Mouse (Mus musculus): ENCODE results near the gene Ctnnbip1. TPM values are rescaled to one million over a fixed set of nuclear protein-coding genes. Genes with fewer than 3 reads are reported as not detected.

The Ctnnbip1 gene
- polyA plus RNA-seq, 1 experiment, result not detected

GRCm38 (mm10) chr4:149563941-149564361, 45.9 kb downstream of the Ctnnbip1 start:
- no peak overlapping the region for H3K27ac ChIP-seq (ENCODE audit: insufficient read depth, low read depth, low read length)
- peaks cover 33% of the 10 kb centered on the region for H3K4me1 ChIP-seq (ENCODE audit: control insufficient read depth, insufficient read depth, low read length)
- TF ChIP-seq POLR2A (IDR thresholded peaks at IDR 0.05; ENCODE audit: insufficient read depth, low read depth, low read length) (no peak), CTCF (IDR thresholded peaks at IDR 0.05; ENCODE audit: insufficient read depth, low read depth, low read length) (no peak)
- WGBS, result 81% methylated on average over 10 of the region's 10 CpGs
- no peak overlapping the region for H3K4me3 ChIP-seq (ENCODE audit: insufficient read depth, low read depth, low read length)

- TF ChIP-seq CTCF (IDR thresholded peaks at IDR 0.05; ENCODE audit: insufficient read depth, low read depth, low read length) (no peak), POLR2A (IDR thresholded peaks at IDR 0.05; ENCODE audit: insufficient read depth, low read depth, low read length) (no peak)
- H3K4me1 ChIP-seq (ENCODE audit: control insufficient read depth, insufficient read depth, low read length), result peaks cover 35% of the 10 kb centered on the region
- no peak overlapping the region; the same call in 1 of the 2 replicates for H3K27ac ChIP-seq (ENCODE audit: insufficient read depth, low read depth, low read length)
- WGBS, result 46% methylated on average over 20 of the region's 20 CpGs
- H3K4me3 ChIP-seq (ENCODE audit: insufficient read depth, low read depth, low read length), result 0 out of 2 replicates have a peak overlapping the region, but pooled peaks have one; percentile 3
Measured at GRCm38 (mm10) chr4:149564452-149565407, 46.7 kb downstream of the Ctnnbip1 start.

GRCm38 (mm10) chr4:149567432-149568026, 49.5 kb downstream of the Ctnnbip1 start:
- no peak overlapping the region for H3K4me3 ChIP-seq (ENCODE audit: insufficient read depth, low read depth, low read length)
- TF ChIP-seq CTCF (IDR thresholded peaks at IDR 0.05; ENCODE audit: insufficient read depth, low read depth, low read length) (no peak), POLR2A (IDR thresholded peaks at IDR 0.05; ENCODE audit: insufficient read depth, low read depth, low read length) (no peak)
- WGBS, result 69% methylated on average over 8 of the region's 8 CpGs
- no peak overlapping the region for H3K27ac ChIP-seq (ENCODE audit: insufficient read depth, low read depth, low read length)
- H3K4me1 ChIP-seq (ENCODE audit: control insufficient read depth, insufficient read depth, low read length), result peaks cover 47% of the 10 kb centered on the region

- WGBS, result 81% methylated on average over 6 of the region's 6 CpGs
- Histone ChIP-seq H3K4me1 (ENCODE audit: control insufficient read depth, insufficient read depth, low read length) (peaks cover 43% of the 10 kb centered on the region), H3K27ac (ENCODE audit: insufficient read depth, low read depth, low read length) (no peak overlapping the region), H3K4me3 (ENCODE audit: insufficient read depth, low read depth, low read length) (no peak overlapping the region)
- no peak for TF ChIP-seq CTCF (IDR thresholded peaks at IDR 0.05; ENCODE audit: insufficient read depth, low read depth, low read length)
- no peak for TF ChIP-seq POLR2A (IDR thresholded peaks at IDR 0.05; ENCODE audit: insufficient read depth, low read depth, low read length)
Measured at GRCm38 (mm10) chr4:149568622-149569021, 50.6 kb downstream of the Ctnnbip1 start.

GRCm38 (mm10) chr4:149569781-149570497, 51.9 kb downstream of the Ctnnbip1 start:
- TF ChIP-seq CTCF (IDR thresholded peaks at IDR 0.05; ENCODE audit: insufficient read depth, low read depth, low read length), result no peak
- H3K4me3 ChIP-seq (ENCODE audit: insufficient read depth, low read depth, low read length), result no peak overlapping the region
- WGBS, result 76% methylated on average over 6 of the region's 6 CpGs
- peaks cover 35% of the 10 kb centered on the region for H3K4me1 ChIP-seq (ENCODE audit: control insufficient read depth, insufficient read depth, low read length)
- H3K27ac ChIP-seq (ENCODE audit: insufficient read depth, low read depth, low read length), result no peak overlapping the region

GRCm38 (mm10) chr4:149570498-149570863, 52.4 kb downstream of the Ctnnbip1 start:
- WGBS, result 65% methylated on average over 4 of the region's 4 CpGs
- Histone ChIP-seq H3K4me1 (ENCODE audit: control insufficient read depth, insufficient read depth, low read length) (peaks cover 32% of the 10 kb centered on the region), H3K27ac (ENCODE audit: insufficient read depth, low read depth, low read length) (no peak overlapping the region), H3K4me3 (ENCODE audit: insufficient read depth, low read depth, low read length) (no peak overlapping the region)
- TF ChIP-seq CTCF (IDR thresholded peaks at IDR 0.05; ENCODE audit: insufficient read depth, low read depth, low read length) (no peak), POLR2A (IDR thresholded peaks at IDR 0.05; ENCODE audit: insufficient read depth, low read depth, low read length) (no peak)

GRCm38 (mm10) chr4:149571209-149571608, 53.2 kb downstream of the Ctnnbip1 start:
- 73% methylated on average over 5 of the region's 5 CpGs for WGBS
- TF ChIP-seq CTCF (IDR thresholded peaks at IDR 0.05; ENCODE audit: insufficient read depth, low read depth, low read length) (no peak), POLR2A (IDR thresholded peaks at IDR 0.05; ENCODE audit: insufficient read depth, low read depth, low read length) (no peak)
- H3K27ac ChIP-seq (ENCODE audit: insufficient read depth, low read depth, low read length), result no peak overlapping the region
- H3K4me1 ChIP-seq (ENCODE audit: control insufficient read depth, insufficient read depth, low read length), result peaks cover 35% of the 10 kb centered on the region
- H3K4me3 ChIP-seq (ENCODE audit: insufficient read depth, low read depth, low read length), result no peak overlapping the region

GRCm38 (mm10) chr4:149571651-149572149, 53.7 kb downstream of the Ctnnbip1 start:
- WGBS, result 57% methylated on average over 8 of the region's 8 CpGs
- TF ChIP-seq POLR2A (IDR thresholded peaks at IDR 0.05; ENCODE audit: insufficient read depth, low read depth, low read length) (no peak), CTCF (IDR thresholded peaks at IDR 0.05; ENCODE audit: insufficient read depth, low read depth, low read length) (no peak)
- Histone ChIP-seq H3K27ac (ENCODE audit: insufficient read depth, low read depth, low read length) (no peak overlapping the region), H3K4me3 (ENCODE audit: insufficient read depth, low read depth, low read length) (no peak overlapping the region), H3K4me1 (ENCODE audit: control insufficient read depth, insufficient read depth, low read length) (peaks cover 39% of the 10 kb centered on the region)
